Mouse (Mus musculus) cerebellum, adult 2 months (tissue): Measurements from ENCODE around the gene Gorasp1. TPM values are rescaled to one million over a fixed set of nuclear protein-coding genes. Genes with fewer than 3 reads are reported as not detected.
A peak's percentile ranks its signal among the peaks of the same experiment; 100 is the strongest.

Experiments
- DNase-seq, 2 experiments: peaks; one replicate each; pipeline ENCODE4 v3.0.0; 2021
- H3K27ac ChIP-seq: fragments of 200-500 bp; 2 replicates; pipeline ENCODE4 v1.5.1; 2012; ENCODE audit warnings: low read length, control low read depth, inconsistent platforms; ENCODE audit not compliant: insufficient read depth
- H3K27me3 ChIP-seq: fragments of 200-500 bp; 2 replicates; pipeline ENCODE4 v1.6.1; 2012; ENCODE audit warnings: inconsistent platforms, mild to moderate bottlenecking, low read length, moderate library complexity; ENCODE audit not compliant: control insufficient read depth, insufficient read depth
- H3K4me1 ChIP-seq: fragments of 200-500 bp; 2 replicates; pipeline ENCODE4 v1.6.1; 2011; ENCODE audit warnings: low read length; ENCODE audit not compliant: control insufficient read depth, insufficient read depth
- H3K4me3 ChIP-seq: fragments of 200-500 bp; replicated peaks from 2 replicates; pipeline ENCODE3; 2011; ENCODE audit warnings: mild to moderate bottlenecking, low read depth, low read length, control low read depth; ENCODE audit not compliant: insufficient read depth
- CTCF ChIP-seq: fragments of 200-500 bp; IDR thresholded peaks from 2 replicates; pipeline ENCODE4 v1.5.1; 2011; ENCODE audit warnings: low read depth, mild to moderate bottlenecking, control low read depth, low read length, moderate library complexity, borderline replicate concordance; ENCODE audit not compliant: insufficient read depth
- POLR2A ChIP-seq: fragments of 200-500 bp; IDR thresholded peaks from 2 replicates; pipeline ENCODE4 v1.6.1; 2011; ENCODE audit warnings: low read length, control low read depth, borderline replicate concordance; ENCODE audit not compliant: insufficient read depth
- WGBS: fragments of 180-500 bp; shearing (Covaris S2); methylation state at CpG from one replicate; pipeline ENCODE4 v1.1.7; 2018; 5-methylcytosine and 5-hydroxymethylcytosine counted together
- polyA plus RNA-seq: library from polyadenylated mRNA; depleted of rRNA; stranded (reverse); fragments of >200 nt; gene quantifications from 2 replicates; pipeline ENCODE4 v1.2.3, GENCODE M21; 2012

Gene Gorasp1
- polyA plus RNA-seq, 1 experiment, result 22.1 TPM

DNA sequence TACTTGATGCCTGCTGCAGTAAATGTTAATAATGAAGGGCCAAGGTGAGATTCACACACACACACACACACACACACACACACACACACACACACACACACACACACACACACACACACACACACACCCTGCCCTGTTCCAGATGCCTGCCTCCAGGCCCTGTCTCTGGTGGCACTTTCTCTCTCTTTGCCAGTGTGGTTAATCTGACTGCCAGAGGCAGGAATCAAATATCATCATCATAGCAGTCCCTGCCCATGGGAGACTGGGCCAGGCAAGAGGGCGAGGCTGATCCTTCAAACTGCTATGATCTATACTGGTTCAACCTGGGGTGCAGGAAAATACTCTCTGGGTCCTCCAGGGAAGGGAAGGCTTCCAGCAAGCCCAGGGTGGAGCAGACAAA is 17.5 kb downstream of the Gorasp1 start:
- Histone ChIP-seq H3K4me3 (no peak overlapping the region), H3K4me1 (no peaks in the 10 kb centered on the region), H3K27me3 (no peaks in the 10 kb centered on the region), H3K27ac (no peak overlapping the region)
- DNase-seq, result no peak
- TF ChIP-seq POLR2A, result no peak
- no peak for TF ChIP-seq CTCF
- 88% methylated on average over 1 of the region's 1 CpGs for WGBS

- no peaks in the 10 kb centered on the region for H3K4me1 ChIP-seq
- WGBS, result 61% methylated on average over 13 of the region's 13 CpGs
- TF ChIP-seq POLR2A (no peak), CTCF (peak; percentile 0; the same call in 1 of the 2 replicates)
- H3K27me3 ChIP-seq, result no peaks in the 10 kb centered on the region
- no peak overlapping the region for H3K4me3 ChIP-seq
- H3K27ac ChIP-seq, result no peak overlapping the region
- DNase-seq, result no peak
Measured at GRCm38 (mm10) chr9:119913087-119913838, 24.1 kb downstream of the Gorasp1 start.

- WGBS, result 73% methylated on average over 3 of the region's 3 CpGs
- no peak for DNase-seq
- no peak overlapping the region for H3K27ac ChIP-seq
- H3K27me3 ChIP-seq, result no peaks in the 10 kb centered on the region
- no peaks in the 10 kb centered on the region for H3K4me1 ChIP-seq
- no peak overlapping the region for H3K4me3 ChIP-seq
- TF ChIP-seq POLR2A (no peak), CTCF (no peak)
Measured at GRCm38 (mm10) chr9:119909931-119910330, 27.4 kb downstream of the Gorasp1 start.

DNA sequence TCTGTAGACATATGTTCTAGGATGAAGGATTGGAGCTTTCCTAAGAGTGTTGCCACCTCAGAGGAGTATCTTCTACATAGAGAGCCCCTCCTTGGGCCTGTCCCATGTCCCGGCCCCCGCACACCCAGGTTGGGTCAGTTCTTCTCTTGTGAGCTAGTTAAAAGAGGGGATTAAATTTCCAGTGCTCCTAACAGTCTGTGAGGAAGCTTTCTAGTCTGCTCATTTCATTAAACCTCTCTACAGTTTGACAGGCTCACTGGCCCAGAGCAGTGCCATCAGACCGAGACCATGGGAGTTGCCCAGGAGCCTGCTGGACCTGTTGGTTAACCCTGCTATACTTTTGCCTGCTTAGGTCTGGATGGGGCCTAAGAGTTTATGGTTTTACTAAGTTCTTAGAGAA is 28.7 kb downstream of the Gorasp1 start:
- no peak overlapping the region for H3K27ac ChIP-seq
- TF ChIP-seq POLR2A, result no peak
- no peak for TF ChIP-seq CTCF
- no peak overlapping the region for H3K4me3 ChIP-seq
- no peak for DNase-seq
- H3K27me3 ChIP-seq, result no peaks in the 10 kb centered on the region
- H3K4me1 ChIP-seq, result no peaks in the 10 kb centered on the region
- WGBS, result 96% methylated on average over 3 of the region's 3 CpGs

- Histone ChIP-seq H3K27ac (no peak overlapping the region), H3K4me1 (peaks cover 7% of the 10 kb centered on the region), H3K4me3 (no peak overlapping the region), H3K27me3 (no peaks in the 10 kb centered on the region)
- TF ChIP-seq POLR2A (no peak), CTCF (no peak)
- WGBS, result 89% methylated on average over 11 of the region's 12 CpGs
- DNase-seq, result no peak
Measured at GRCm38 (mm10) chr9:119902410-119903151, 34.8 kb downstream of the Gorasp1 start.

DNA sequence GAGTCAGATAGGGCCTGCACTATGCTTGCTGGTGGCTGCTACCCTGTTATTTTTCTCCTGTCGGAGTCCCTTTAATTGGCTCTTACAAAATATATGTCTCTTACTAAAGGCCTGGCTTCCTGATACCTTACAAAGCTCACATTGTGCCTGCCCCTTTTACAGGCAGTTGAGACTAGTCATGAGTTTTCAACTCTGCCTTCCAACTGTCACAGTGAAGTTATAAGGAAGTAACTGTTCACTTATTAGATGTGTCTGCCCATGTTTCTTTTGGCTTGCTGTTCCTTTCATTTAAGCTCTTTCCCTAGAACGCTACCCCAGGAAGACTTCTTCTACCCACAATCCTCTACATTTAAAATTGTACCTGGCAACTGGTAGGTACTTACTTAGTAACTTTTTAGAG is 37.9 kb downstream of the Gorasp1 start:
- no peaks in the 10 kb centered on the region for H3K27me3 ChIP-seq
- no peak for DNase-seq
- H3K4me1 ChIP-seq, result peaks cover 12% of the 10 kb centered on the region
- WGBS, result 91% methylated on average over 2 of the region's 2 CpGs
- no peak overlapping the region for H3K4me3 ChIP-seq
- no peak for TF ChIP-seq CTCF
- no peak for TF ChIP-seq POLR2A
- H3K27ac ChIP-seq, result no peak overlapping the region

DNA sequence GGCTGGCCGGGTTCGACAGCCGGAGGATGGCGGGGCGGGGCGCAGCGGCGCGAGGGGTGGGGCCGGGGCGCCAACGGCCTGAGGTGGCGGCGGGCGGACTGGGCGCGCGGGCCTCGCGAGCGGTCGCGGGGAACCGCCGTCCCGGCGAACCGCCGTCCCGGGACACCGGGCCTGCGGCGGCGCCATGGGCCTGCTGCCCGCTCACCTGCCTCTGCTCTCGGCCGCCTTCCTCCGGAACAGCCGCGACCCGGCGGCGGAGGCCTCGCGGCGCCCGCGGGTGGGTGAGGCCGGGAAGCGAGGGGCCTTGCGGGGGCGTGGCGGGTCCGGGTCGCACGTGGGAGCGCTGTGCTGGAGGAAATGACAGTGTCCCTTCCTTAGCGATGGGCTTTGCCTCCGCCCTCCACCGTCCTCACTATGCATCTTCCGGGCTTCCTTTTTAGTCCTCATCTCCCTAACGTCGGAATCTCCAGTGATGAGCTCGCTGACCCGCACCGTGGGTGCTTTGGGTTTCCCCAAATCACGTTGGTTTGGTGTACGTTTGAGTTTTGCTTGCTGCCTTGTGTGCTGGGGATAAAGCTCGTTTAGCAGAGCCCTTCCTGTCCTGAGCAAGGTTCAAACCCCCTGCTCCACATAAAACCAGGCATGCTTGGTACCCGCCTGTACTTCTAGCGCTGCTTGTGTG is 42.2 kb downstream of the Gorasp1 start:
- WGBS, result 1% methylated on average over 70 of the region's 71 CpGs
- Histone ChIP-seq H3K27me3 (no peaks in the 10 kb centered on the region), H3K4me3 (peak overlapping the region; percentile 98), H3K4me1 (peaks cover 5% of the 10 kb centered on the region), H3K27ac (no peak overlapping the region)
- no peak for TF ChIP-seq POLR2A
- no peak for TF ChIP-seq CTCF
- DNase-seq, result no peak
